Mouse (Mus musculus) midbrain, embryonic 13.5 days (tissue): ENCODE measurements around the gene Rbfox3. TPM values are rescaled to one million over a fixed set of nuclear protein-coding genes. Genes with fewer than 3 reads are reported as not detected.

Experiments used
- ATAC-seq: fragments of 200-750 bp; cut with Nextera tagmentation; 2 replicates; pipeline ENCODE4 v1.8.0; 2017; ENCODE audit warnings: mild to moderate bottlenecking, moderate TSS enrichment, moderate library complexity
- H3K27ac ChIP-seq: fragments of 300-500 bp; sonication (generic); 2 replicates; pipeline ENCODE4 v1.5.1; 2015; ENCODE audit warnings: inconsistent platforms, mild to moderate bottlenecking, moderate library complexity
- H3K27me3 ChIP-seq: fragments of 300-500 bp; sonication (generic); 2 replicates; pipeline ENCODE4 v1.6.1; 2015; ENCODE audit warnings: mild to moderate bottlenecking, inconsistent platforms
- H3K36me3 ChIP-seq: fragments of 300-500 bp; sonication (generic); 2 replicates; pipeline ENCODE4 v1.6.1; 2015; ENCODE audit warnings: mild to moderate bottlenecking, inconsistent platforms
- H3K4me1 ChIP-seq: fragments of 300-500 bp; sonication (generic); replicated peaks from 2 replicates; pipeline ENCODE4 v1.6.1; 2015; ENCODE audit warnings: inconsistent platforms
- H3K4me2 ChIP-seq: fragments of 300-500 bp; sonication (generic); replicated peaks from 2 replicates; pipeline ENCODE4 v1.6.1; 2015; ENCODE audit warnings: moderate library complexity, mild to moderate bottlenecking, inconsistent platforms
- H3K4me3 ChIP-seq: fragments of 300-500 bp; sonication (generic); replicated peaks from 2 replicates; pipeline ENCODE4 v1.5.1; 2015; ENCODE audit warnings: mild to moderate bottlenecking, inconsistent platforms
- H3K9ac ChIP-seq: fragments of 300-500 bp; sonication (generic); replicated peaks from 2 replicates; pipeline ENCODE4 v1.6.1; 2015; ENCODE audit warnings: mild to moderate bottlenecking, inconsistent platforms
- H3K9me3 ChIP-seq: fragments of 300-500 bp; sonication (generic); 2 replicates; pipeline ENCODE4 v1.6.1; 2016; ENCODE audit warnings: mild to moderate bottlenecking, inconsistent platforms
- WGBS: fragments of 180-500 bp; shearing (Covaris S2); methylation state at CpG from one replicate; pipeline ENCODE4 v1.1.7; 2015; 5-methylcytosine and 5-hydroxymethylcytosine counted together
- polyA plus RNA-seq: library from polyadenylated mRNA; unstranded; fragments of >200 nt; fragmentation: Nextera tagmentation; extraction: Ambion mirVana; gene quantifications from 2 replicates; pipeline ENCODE4 v1.2.1, GENCODE M21; 2015

The Rbfox3 gene
- polyA plus RNA-seq, 1 experiment from 2014 or later = 29.9 TPM

DNA sequence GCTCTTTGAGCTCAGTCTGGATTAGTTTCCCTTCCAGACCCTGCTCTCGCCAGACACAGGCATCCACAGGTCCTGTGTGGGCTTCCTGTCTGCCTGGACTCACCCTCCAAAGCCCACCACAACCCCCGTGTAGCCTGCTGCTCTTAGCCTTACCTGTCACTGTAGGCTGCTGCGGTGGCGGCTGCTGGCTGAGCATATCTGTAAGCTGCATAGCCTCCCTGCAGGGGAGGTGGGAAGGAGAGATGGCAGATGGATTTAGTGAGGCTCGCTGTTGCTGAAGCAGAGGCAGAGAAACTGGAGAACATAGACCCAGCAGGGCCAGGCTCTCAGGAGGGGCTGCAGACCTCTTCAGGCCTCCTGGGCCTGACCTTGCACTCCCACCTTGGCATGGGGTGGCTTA lies 416.3 kb downstream of the Rbfox3 start:
- H3K36me3 ChIP-seq = no peaks in the 10 kb centered on the region
- H3K4me1 ChIP-seq = peaks cover 34% of the 10 kb centered on the region
- 53% methylated on average over 5 of the region's 5 CpGs for WGBS
- 0 out of 2 replicates have a peak overlapping the region, but pooled peaks have one; percentile 14 for H3K9ac ChIP-seq
- H3K4me3 ChIP-seq = no peak overlapping the region
- no peak overlapping the region for H3K27ac ChIP-seq
- no peak overlapping the region for H3K4me2 ChIP-seq
- H3K27me3 ChIP-seq = peaks cover 7% of the 10 kb centered on the region; the same call in 1 of the 2 replicates
- H3K9me3 ChIP-seq = no peaks in the 10 kb centered on the region
- no peak for ATAC-seq

DNA sequence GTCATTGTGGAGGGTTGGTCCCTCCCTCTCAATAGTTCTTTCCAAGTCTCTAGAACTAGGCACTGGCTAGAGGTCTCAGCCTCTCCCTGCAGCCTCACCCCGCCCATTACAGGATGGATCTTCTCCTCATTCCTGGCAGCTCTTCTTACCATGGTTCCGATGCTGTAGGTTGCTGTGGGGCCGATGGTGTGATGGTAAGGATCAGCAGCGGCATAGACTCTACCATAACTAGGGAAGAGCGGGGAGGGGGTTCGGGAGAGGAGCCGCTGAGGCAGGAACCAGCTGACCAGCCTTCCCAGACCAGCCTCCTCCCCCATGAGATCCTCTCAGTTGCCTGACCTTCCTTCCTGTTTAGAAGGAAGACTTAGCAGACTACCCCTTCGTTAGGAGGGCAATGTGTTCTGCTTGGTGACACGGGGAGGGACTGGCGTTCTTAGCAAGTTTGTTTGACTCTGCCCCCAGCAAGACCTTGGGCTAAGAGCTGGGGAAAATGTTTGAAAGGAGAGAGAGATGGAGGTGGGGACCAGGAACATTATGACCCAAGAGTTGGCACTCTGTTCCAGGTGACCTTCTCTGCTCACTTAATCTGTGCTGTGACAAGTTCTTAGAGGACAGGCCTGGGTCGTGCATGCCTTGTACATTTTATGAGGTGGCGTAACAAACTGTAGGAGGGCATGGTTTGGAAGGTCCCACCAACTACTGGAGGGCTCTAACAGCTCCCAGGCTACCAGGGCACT lies 417.2 kb downstream of the Rbfox3 start:
- Histone ChIP-seq H3K4me3 (no peak overlapping the region), H3K4me1 (peaks cover 43% of the 10 kb centered on the region), H3K27me3 (peaks cover 7% of the 10 kb centered on the region; the same call in 1 of the 2 replicates), H3K36me3 (no peaks in the 10 kb centered on the region), H3K4me2 (no peak overlapping the region), H3K9me3 (no peaks in the 10 kb centered on the region), H3K27ac (no peak overlapping the region), H3K9ac (no peak overlapping the region)
- no peak for ATAC-seq
- 90% methylated on average over 12 of the region's 12 CpGs for WGBS

DNA sequence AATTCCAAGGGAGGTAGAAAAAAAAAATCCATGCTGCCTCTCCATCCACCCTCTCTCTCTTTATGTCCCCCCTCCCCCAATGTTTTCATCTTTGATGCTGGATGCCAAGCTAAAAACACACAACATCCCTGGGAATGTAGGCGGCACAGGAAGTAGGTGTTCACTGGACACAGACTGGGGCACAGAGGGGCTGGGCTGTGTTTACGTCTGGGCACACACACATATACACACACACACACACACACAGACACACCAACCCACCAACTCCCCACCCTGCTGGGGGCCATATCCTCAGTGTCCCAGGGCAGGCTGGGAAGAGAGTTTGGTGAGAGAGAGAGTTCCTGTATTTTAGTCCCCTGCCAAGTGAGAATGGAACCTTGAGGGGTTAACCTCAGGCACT lies 417.9 kb downstream of the Rbfox3 start:
- H3K36me3 ChIP-seq = no peaks in the 10 kb centered on the region
- WGBS = 79% methylated on average over 2 of the region's 2 CpGs
- H3K4me2 ChIP-seq = no peak overlapping the region
- peaks cover 50% of the 10 kb centered on the region for H3K4me1 ChIP-seq
- ATAC-seq = no peak
- H3K27me3 ChIP-seq = peaks cover 7% of the 10 kb centered on the region; the same call in 1 of the 2 replicates
- no peak overlapping the region for H3K4me3 ChIP-seq
- H3K27ac ChIP-seq = 0 out of 2 replicates have a peak overlapping the region, but pooled peaks have one; percentile 41
- no peak overlapping the region for H3K9ac ChIP-seq
- no peaks in the 10 kb centered on the region for H3K9me3 ChIP-seq

DNA sequence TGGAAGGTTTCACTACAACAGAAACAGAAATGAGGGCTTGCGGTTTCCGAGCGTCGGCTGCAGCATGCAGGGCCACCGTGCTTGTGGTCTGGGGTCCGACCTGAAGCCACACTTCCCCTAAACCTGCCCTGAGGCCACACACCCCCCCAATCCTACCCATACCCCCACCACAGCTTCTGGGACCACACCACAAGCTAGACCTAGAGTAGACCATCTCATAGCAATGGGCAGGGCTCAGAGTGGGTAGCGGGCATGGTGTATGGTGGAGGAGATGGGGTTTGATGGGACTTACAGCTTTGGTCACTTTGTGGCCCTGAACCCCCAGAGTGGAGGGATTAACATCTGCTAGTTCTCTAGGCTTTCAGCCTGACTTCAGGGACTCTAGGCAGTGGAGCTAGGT lies 420.2 kb downstream of the Rbfox3 start:
- no peak for ATAC-seq
- Histone ChIP-seq H3K9me3 (no peaks in the 10 kb centered on the region), H3K27me3 (peaks cover 7% of the 10 kb centered on the region; the same call in 1 of the 2 replicates), H3K4me2 (no peak overlapping the region), H3K9ac (no peak overlapping the region), H3K27ac (no peak overlapping the region), H3K4me1 (peaks cover 50% of the 10 kb centered on the region), H3K4me3 (no peak overlapping the region), H3K36me3 (peaks cover 7% of the 10 kb centered on the region; the same call in 1 of the 2 replicates)
- 93% methylated on average over 7 of the region's 7 CpGs for whole genome bisulfite sequencing

DNA sequence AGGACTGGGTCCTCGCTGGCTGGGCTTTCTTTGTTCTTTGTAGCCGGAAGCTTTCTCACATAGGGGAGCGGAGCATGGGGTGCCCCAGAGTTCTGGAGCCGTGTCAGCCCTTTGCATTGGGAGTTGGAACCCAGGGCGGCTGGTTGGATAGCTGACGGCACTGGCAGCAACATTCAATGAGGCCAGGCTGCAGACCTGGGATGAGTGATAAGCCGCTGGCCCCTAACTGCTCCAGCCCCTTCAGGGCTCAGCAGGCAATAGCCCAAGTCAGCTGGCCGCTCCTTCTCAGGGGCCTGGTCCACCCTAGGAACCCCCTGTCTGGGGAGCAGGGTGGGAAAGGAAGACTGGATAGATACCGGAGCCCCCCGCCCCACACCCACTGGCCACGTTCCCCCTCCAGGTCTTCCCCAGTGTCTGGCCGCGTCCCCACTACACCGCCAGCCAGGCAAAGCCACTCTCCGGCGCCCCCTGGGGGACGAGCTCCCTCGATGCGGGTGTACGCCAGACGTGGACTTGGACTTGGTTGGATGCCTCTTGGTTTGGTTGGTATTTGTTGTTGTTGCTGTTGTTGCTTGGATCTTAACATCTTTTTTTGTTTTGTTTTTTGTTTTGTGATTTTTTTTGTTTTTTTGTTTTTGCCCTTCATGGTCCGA lies 420.7 kb downstream of the Rbfox3 start:
- peak overlapping the region; percentile 34 for H3K4me2 ChIP-seq
- no peaks in the 10 kb centered on the region for H3K9me3 ChIP-seq
- peak; percentile 19 for ATAC-seq
- peaks cover 7% of the 10 kb centered on the region; the same call in 1 of the 2 replicates for H3K27me3 ChIP-seq
- H3K27ac ChIP-seq = no peak overlapping the region
- WGBS = 19% methylated on average over 22 of the region's 22 CpGs
- peak overlapping the region; percentile 44; the same call in 1 of the 2 replicates for H3K9ac ChIP-seq
- peaks cover 8% of the 10 kb centered on the region for H3K36me3 ChIP-seq
- no peak overlapping the region for H3K4me3 ChIP-seq
- H3K4me1 ChIP-seq = peaks cover 46% of the 10 kb centered on the region

DNA sequence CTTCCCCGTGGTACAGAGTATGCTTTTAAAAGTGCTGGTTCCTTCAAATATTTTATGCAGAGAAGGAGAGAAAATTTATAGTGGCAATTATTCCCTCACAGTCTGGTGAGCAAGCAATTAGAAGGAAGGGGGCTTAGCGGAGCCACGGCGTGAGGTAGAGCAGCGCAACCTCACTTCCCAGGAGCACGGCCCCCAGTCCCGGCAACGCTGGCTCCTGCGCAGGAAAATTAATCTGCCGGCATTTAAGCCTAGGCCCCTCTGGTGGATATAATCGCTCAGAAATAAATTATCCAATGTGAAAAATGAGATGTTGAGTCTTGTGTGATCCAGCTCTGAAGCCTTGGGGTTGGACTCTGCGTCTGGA lies 422.5 kb downstream of the Rbfox3 start:
- Histone ChIP-seq H3K36me3 (peaks cover 22% of the 10 kb centered on the region), H3K4me3 (no peak overlapping the region), H3K4me2 (no peak overlapping the region), H3K27me3 (peaks cover 7% of the 10 kb centered on the region; the same call in 1 of the 2 replicates), H3K27ac (peak overlapping the region; percentile 35), H3K9me3 (no peaks in the 10 kb centered on the region), H3K4me1 (peaks cover 46% of the 10 kb centered on the region), H3K9ac (no peak overlapping the region)
- 55% methylated on average over 12 of the region's 12 CpGs for WGBS
- no peak for ATAC-seq

DNA sequence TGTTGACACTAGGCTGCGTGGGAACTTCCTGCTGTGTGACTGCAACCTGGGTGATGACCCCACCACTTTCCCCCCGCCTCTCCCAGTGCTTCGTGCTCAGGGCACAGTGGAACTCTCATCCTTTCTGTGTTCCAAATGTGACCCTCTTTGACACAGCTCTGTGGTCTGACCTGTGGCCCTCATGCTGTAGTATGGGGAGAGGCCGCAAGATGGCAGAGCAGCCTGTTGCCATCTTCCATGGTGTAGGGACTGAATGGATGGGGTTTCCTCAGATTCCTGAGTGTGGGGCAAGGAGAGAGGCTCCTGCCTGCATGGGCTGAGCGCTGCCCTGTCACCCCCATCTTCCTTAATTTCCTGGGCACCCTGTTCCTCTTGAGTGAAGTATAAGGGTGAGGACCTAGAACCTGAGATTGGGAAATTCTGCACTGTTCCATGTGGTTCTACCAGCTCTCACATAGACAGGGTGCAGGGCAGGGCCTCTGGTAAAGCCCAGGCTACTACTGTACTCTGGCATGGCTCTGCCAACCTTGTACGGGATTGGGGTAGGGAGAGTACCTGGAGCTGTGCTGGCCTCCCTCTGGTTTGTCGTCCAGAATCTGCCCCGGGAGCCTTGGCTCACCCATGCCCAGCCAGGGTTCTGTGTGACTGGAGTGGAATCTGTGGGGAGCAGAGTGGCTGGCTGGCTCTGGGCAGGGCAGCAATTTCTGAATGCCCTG lies 423.0 kb downstream of the Rbfox3 start:
- peak; percentile 22; the same call in 1 of the 2 replicates for ATAC-seq
- H3K27ac ChIP-seq = peak overlapping the region; percentile 35
- peaks cover 7% of the 10 kb centered on the region; the same call in 1 of the 2 replicates for H3K27me3 ChIP-seq
- H3K9me3 ChIP-seq = no peaks in the 10 kb centered on the region
- H3K4me3 ChIP-seq = no peak overlapping the region
- no peak overlapping the region for H3K4me2 ChIP-seq
- no peak overlapping the region for H3K9ac ChIP-seq
- H3K4me1 ChIP-seq = peaks cover 46% of the 10 kb centered on the region
- 64% methylated on average over 8 of the region's 8 CpGs for WGBS
- peaks cover 25% of the 10 kb centered on the region for H3K36me3 ChIP-seq

DNA sequence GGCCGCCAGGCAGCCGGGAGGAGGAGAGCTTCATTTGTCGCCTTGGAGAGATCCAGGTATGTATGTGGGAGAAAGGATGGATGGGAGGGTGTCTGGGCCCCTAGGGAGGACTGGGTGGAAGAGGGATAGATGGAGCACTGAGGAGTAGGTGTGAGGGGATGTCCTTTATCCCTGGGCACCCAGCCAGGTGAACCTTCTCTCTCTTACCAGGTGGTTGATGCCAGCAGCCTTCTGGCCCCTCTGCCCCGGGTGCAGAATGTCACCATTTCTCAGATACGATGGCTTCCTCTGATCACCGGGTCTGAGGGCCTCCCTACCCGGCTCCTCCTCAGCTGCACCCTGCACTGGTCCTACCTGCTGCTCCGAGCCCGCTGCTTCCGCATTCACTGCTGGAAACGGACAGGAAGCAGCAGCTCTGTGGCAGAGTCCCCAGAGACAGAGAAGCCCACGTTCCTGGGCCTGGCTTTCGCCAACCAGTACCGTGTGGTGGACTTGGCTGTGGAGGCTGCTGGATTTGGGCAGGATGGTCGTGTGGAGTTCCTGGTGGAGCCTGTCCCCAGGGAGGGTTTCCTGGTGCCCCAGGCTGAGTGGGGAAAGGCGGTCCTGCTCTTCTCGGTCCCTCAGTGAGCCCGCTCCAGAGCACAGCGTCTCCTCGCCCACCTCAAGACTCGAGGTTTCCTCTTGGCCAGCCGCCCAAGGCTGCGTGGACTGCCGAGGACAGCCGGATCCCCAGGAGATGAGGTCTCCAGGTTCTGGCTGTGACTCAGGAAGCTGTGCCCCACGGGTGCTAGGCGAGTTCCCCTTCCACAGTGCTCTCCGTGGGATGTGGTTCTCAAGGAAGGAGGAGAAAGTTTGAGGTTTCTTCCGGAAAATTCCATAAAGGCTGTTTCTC lies 424.3 kb downstream of the Rbfox3 start:
- ATAC-seq = no peak
- WGBS = 85% methylated on average over 29 of the region's 29 CpGs

DNA sequence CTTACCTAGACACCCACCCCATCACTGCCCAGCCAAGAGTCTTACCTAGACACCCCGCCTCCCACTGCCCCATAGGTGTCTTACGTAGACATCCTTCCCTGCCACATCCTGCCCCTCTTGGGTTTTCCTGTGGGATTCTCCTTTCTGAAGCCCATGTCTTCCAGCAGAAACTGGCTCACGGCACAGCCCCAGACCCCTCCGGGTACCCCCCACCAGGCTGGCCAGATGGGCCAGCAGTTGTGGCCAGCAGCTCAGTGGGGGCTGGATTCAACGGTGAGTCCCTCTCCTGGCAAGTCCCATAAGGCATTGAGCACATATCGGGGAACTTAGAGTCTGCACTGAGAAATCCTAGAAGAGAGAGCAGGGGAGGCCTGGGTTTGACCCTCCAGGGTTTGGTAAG lies 425.1 kb downstream of the Rbfox3 start:
- H3K36me3 ChIP-seq = peaks cover 34% of the 10 kb centered on the region
- no peak overlapping the region for H3K9ac ChIP-seq
- H3K27ac ChIP-seq = no peak overlapping the region
- 90% methylated on average over 6 of the region's 6 CpGs for WGBS
- no peak overlapping the region for H3K4me3 ChIP-seq
- ATAC-seq = no peak
- H3K27me3 ChIP-seq = peaks cover 4% of the 10 kb centered on the region; the same call in 1 of the 2 replicates
- peaks cover 34% of the 10 kb centered on the region for H3K4me1 ChIP-seq
- H3K4me2 ChIP-seq = no peak overlapping the region
- no peaks in the 10 kb centered on the region for H3K9me3 ChIP-seq

More for the DNA sequence above, 424.3 kb downstream of the Rbfox3 start:
- peaks cover 7% of the 10 kb centered on the region; the same call in 1 of the 2 replicates for H3K27me3 ChIP-seq
- H3K9ac ChIP-seq = no peak overlapping the region
- H3K27ac ChIP-seq = no peak overlapping the region
- H3K9me3 ChIP-seq = no peaks in the 10 kb centered on the region
- peaks cover 36% of the 10 kb centered on the region for H3K4me1 ChIP-seq
- H3K4me2 ChIP-seq = no peak overlapping the region
- H3K36me3 ChIP-seq = peaks cover 34% of the 10 kb centered on the region
- no peak overlapping the region for H3K4me3 ChIP-seq

DNA sequence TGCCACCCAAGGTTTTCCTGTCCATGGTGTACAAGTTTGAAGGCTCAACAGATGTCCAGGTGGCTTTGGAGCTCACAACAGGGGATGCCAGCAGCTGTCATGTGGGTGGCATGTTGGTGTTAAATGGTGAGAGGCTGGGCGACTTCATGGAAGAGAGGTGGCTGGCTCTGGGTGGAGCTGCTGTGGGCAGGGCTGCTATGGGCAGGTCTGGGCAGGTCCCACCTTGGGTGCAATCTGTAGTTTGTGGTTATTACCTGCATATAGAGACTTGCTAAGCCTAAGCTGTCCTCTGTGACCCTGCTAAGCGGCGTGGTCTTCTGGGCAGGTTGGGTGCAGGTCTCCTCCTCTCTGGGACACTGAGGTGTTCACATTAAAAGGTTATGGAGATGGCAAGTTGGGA lies 425.6 kb downstream of the Rbfox3 start:
- peaks cover 34% of the 10 kb centered on the region for H3K36me3 ChIP-seq
- H3K9me3 ChIP-seq = no peaks in the 10 kb centered on the region
- no peak overlapping the region for H3K9ac ChIP-seq
- H3K27me3 ChIP-seq = peaks cover 4% of the 10 kb centered on the region; the same call in 1 of the 2 replicates
- H3K4me2 ChIP-seq = no peak overlapping the region
- 89% methylated on average over 3 of the region's 3 CpGs for WGBS
- ATAC-seq = no peak
- peaks cover 31% of the 10 kb centered on the region for H3K4me1 ChIP-seq
- H3K4me3 ChIP-seq = no peak overlapping the region
- H3K27ac ChIP-seq = no peak overlapping the region

DNA sequence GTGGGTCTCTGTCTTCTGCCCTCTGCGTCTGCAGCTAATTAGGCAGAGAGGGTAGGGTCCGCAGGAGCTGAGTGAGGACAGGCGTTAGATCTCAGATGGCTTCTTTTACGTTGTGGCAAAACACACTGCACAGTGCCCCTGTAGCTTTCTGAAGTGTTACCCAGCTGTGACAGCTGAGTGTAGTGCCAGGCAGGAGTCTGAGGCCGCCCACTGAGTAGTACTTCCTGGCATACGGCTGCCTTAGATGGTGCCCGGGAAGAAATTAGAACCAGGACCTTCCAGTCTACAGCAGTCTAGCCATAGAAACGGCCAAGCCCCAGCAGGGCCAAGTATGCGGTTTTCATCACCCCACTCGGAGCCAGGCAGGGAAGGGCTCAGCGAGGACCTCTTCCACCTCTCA lies 426.1 kb downstream of the Rbfox3 start:
- Histone ChIP-seq H3K9me3 (no peaks in the 10 kb centered on the region), H3K36me3 (peaks cover 34% of the 10 kb centered on the region), H3K4me1 (peaks cover 26% of the 10 kb centered on the region), H3K4me2 (no peak overlapping the region), H3K9ac (no peak overlapping the region), H3K27me3 (peaks cover 3% of the 10 kb centered on the region; the same call in 1 of the 2 replicates), H3K4me3 (no peak overlapping the region), H3K27ac (no peak overlapping the region)
- ATAC-seq = no peak
- WGBS = 82% methylated on average over 11 of the region's 11 CpGs
